Mouse (Mus musculus): ENCODE measurements around the gene Ezh1. TPM values are rescaled to one million over a fixed set of nuclear protein-coding genes. Genes with fewer than 3 reads are reported as not detected.
"Not testable (repeated sequence)": the region's sequence is repeated elsewhere in the genome, so short reads cannot be mapped to it uniquely, and the experiment has no call there.

The Ezh1 gene
- total RNA-seq, 4 experiments from 2014 or later = 39.9 to 59.3 (median 47.7) TPM

DNA sequence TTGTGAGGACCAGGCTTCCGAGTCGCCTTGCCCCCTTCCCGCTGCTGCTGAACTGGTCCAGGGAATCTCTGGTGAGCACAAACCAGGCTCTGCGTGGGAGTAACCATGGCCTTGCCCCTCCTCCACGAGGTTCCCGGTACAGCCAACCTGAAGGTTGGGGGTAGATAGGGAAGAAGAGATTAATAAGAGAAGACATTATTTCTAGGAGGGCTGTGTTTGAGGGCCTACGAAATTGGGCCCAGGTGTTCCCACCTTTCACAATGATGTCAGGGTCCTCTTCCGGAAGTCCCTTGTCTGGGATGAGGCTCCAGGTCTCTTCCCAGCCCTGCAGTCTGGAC is 58.3 kb downstream of the Ezh1 start:
- no peak for DNase-seq

DNA sequence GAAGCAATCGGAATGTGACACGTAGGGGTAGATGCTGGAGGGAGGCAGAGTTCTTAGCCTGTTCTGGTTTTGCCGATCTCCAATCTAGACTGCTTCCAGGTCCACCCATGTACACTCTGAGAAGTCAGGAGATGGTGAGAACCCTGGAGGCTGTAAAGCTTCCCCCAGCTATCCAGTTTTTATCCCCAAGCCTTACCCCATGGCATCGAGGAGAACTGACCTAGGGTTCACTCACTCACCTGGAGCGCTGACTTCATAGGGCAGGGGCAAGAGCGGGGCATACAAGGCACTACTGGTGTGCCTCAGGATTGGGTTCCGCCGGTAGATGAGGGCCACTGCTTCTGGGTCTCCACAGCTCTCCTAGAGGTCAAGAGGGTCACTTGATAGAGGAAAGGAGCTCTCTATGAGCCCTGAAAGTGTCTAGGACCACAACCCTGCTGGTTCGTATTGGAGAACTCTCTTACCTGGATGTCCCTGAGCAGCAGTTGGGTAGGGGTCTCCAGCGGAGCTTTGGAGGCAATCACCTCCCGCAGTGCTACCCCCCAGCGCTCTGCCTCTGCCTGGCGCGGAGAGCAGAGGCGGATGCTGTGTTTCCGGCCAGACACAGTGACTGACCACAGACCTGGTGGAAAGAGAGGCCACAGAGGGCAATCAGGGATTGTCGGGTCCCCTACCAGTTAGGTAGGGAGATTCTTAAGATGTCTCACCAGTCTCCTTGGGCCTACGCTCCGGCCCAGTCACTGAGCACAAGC is 58.9 kb downstream of the Ezh1 start:
- DNase-seq = no peak

DNA sequence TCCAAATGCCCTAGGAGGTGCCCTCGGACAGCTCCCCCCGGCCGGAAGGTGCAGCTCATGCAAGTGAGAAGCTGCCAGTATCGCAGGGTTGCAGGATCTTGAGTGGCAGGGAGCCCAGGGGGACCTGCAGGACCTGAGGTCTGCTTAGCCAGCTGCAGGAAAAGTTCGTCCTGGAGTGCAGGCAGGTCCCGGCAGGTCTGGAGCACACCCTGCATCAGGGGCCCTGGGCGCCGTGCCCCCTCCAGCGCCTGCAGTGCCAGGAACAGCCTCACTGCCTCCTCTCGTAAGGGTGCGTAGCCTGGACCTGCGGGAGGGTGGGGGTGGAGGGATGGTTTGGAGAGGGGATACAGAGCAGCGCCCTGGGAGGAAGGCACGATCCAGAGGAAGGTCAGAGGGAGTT is 59.9 kb downstream of the Ezh1 start:
- no peak for DNase-seq

DNA sequence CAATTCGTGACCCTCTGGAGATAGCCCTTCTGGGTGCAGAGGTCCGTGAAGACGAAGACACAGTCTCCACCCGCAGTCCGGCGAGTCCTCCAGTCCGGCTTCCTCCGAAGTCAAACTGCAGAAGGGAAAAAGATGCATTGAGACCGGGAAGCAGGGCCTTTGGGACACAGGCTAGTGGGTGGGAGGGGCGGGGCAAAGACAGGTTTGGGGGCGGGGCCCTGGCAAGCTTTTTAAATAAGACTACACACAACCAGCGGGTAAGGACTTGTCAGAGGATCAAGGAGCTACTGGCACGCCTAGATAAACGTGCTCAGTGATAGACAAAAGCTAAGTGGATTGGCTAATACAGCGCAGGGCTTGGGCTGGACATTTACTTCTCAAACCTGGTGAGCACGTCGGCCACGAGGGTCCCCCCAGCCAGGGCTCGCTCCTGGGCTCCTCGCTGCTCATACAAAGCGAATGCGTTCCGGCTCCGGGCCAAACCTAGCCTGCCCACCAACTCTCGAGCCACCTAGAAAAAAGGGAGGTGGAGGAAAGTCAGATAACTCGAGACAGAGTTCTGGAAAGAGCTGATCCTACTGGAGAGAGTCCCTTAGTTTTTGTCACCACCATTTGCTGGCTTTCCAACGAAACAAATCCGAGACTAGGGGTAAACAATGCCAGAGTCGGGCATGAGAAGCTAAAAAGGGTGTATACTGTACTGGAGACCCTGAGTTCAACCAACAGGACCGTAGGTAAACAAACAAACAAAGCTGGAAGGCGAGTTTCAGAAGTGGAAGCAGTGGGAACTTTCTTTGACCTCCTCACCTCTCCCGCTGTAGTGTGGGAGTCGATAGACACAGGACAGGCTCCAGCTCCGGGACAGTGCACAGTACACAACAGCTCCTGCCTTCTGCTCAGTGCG is 61.3 kb downstream of the Ezh1 start:
- DNase-seq = no peak

DNA sequence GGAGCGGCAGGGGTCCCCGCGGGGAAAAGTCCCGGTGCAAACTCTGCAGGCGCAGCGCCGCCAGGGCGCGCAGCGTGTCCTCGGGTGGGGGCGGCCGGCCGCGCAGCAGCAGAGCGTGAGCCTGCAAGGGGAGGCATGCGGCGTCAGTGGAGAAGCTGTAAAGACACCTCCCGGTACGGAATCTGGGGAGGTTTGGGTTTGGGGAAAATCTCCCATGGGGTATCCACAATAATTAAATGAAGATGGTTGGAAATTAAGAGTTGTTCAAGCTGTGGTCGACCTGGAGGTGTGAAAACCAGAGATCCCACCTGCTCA is 62.0 kb downstream of the Ezh1 start:
- DNase-seq = no peak

DNA sequence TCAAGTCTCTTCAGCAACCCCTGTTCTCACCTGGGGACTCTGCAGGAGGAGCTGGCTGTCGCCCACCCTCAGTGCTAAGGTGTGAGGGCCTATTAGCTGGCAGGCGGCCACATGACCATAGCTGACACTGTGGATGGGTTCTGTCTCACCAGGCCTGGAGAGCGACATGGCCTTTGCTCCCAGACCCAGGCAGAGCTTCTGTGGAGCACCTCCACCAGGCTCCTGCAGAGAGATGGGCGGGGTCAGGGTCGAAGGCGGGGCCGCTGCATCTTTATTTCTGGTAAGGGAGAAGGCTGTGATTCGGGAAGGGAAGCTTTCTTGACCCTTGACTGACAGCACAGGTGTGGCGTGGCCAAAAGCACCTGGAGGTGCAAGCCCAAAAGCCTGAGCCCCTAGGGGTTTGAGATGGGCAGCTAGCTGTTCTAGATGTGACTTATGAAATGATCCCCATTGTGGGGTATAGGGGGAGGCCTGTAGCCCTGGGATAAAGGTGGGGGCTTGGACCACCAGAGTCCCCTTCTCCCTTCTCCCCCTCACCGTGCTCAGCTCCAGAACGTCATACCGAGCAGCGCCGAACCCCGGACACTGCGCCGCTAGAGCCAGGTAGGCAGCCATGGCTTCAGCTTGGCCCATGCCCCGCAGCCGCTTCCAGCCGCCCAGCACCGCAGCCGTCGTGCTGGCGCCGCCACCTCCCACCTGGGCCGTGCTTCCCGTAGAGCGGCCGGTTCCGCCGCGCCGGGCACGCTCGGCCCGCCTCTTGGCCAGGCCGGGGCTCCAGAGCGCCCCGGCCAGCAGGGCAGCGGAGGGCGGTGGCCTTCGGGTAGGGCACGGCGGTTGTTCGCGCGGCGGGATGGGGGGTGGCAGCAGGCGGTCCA is 62.5 kb downstream of the Ezh1 start:
- no peak for DNase-seq

DNA sequence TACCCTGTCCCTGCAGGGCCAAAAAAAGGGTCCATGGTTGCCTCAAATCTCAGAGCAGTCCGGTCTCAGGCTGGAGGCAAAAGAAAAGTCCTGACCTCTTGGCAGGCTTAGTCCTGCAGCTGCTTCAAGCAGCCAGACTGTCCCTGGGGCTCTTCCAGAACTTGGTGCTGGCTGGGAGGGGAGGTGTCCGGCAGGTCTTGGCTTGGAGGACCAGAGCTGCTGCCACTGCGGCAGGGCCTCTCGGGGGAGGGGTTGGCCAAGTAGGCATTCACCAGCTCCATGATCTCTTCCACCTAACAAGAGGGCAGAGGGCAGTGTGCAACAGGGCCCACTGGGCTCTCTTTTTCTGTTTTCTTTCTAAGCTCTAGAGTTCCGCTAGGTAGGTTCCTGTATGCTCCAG is 63.5 kb downstream of the Ezh1 start:
- no peak for DNase-seq

DNA sequence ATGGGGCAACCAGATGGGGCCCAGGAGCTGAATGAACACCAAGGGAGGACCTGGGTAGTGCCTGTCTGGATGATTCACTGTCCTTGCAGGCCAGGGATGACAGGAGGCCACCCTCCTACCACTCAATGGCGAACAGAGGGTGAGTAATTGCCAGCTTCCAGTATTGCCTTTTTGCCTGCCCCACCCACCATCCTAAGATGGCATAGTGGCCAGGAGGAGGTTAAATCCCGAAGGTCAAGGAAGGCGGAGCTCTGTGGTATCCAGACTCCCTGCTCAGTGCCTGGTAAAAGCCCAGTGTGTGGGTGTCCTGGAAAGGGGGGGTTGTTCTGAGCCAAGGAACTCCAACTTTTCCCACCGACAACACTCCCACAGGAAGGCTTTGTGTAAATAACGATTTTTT is 64.0 kb downstream of the Ezh1 start:
- no peak for DNase-seq

DNA sequence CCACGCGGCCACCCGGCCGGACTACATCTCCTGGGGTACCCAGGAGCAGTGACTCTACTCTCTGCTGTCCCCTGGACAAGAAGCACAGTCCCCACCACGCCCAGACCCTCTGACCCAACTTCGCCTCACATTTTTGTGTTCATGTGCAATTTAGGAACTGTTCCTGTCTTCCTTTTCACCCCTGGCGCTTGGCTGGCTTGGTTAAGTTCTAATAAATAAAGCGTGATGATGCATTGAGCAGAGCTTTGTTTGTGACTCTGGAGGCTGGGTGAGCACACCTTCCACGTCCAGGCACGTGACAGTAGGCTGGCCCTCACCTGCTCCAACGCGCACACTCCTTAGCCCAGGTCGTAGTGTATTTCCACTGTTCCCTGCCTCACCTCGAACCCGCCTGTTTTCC is 64.7 kb downstream of the Ezh1 start:
- no peak for DNase-seq

DNA sequence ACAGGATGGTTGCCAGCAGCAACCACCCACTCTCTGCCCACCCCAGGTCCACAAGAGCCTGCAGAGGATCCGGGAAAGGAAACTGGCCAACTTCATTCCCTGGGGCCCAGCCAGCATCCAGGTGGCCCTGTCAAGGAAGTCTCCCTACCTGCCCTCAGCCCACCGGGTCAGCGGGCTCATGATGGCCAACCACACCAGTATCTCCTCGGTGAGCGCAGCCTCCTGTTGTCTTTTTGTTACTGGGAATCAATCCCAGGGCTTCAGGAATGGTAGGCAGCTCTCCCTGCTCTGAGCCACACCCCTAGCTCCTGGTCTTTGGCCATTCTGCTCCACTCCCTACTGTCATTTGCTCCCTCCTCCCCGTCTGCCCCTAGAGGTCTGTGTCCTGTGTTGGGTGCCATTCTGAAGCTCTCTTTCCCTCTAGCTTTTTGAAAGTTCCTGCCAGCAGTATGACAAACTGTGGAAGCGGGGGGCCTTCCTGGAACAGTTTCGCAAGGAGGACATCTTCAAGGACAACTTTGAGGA is 65.2 kb downstream of the Ezh1 start:
- not testable (repeated sequence) for DNase-seq

DNA sequence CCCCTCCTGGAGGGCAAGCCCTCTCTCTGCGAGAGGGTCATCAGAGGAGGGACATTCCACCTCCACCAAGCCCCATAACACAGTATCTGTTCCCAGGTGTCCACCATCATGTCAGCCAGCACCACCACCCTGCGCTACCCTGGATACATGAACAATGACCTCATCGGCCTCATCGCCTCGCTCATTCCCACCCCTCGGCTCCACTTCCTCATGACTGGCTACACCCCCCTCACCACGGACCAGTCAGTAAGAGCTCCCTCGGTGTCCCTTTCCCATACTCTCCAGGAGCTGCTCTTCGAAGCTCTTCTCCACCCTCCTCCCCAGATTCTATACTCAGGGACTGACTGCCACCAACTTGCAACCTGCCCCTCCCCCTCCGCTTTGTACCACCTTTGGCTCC is 66.1 kb downstream of the Ezh1 start:
- not testable (repeated sequence) for DNase-seq

DNA sequence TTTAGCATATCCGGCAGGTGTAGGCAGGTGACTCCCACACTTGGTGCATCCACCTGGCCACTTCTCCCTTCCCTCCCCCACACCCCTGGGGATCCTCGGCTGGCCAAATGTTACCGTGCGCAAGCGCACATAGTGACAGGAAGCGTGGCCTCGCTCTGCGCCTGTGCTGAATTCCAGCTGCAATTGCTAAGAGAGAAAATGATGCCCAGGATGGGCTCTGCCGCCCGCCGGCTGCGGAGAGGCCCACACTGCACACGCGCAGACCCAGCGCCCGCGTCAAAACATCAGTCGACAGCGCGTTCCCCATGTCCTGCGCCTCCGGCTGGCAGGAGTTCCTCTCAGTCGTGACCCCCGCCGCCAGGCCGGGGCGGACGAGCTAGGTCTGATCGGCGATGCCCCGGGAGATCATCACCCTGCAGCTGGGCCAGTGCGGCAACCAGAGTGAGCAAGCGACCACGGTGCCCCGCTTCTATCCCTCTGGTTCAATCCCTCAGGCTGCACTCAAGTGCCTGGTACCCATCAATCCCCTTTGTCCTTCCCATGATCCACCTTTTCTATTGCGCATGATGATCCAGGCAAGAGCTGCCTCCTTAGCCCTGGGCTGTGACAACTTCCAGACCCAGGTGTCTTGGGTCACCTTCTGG is 70.4 kb downstream of the Ezh1 start, which contains the start of gene Tubg2:
Gene Tubg2, plus strand, starts transcription at position 180 of the 644 bp plus-strand sequence.
- peak; percentile 47 for DNase-seq

DNA sequence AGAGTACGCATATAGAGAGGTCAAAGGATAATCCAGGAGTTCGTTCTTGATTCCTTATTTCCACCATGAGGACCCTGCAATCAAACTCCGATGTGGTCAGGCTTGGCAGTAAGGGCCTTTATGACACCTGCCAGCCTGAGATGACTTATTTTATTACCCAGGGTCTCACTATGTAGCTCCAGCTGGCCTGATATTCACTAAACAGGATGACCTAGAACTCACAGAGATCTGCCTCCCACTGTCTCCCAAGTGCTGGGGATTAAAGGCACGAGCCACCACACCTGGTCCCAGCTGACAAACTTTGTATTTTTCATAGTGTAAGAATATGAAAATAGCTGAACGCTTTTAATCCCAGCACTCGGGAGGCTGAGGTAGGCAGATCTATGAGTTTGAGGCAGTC is 71.1 kb downstream of the Ezh1 start:
- no peak for DNase-seq

DNA sequence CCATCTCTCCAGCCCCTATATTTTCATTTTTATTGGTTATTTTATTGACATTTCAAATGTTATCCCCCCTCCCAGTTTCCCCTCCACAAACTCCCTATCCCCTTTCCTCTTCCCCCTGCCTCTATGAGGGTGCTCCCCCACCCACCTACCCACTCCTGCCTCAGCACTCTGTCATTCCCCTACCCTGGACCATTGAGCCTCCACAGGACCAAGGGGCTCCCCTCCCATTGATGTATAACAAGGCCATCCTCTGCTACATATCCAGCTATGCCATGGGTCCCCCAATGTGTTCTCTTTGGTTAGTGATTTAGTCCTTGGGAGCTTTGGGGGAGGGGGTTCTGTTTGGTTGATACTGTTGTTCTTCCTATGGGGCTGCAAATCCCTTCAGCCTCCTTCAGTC is 71.6 kb downstream of the Ezh1 start:
- DNase-seq = no peak

DNA sequence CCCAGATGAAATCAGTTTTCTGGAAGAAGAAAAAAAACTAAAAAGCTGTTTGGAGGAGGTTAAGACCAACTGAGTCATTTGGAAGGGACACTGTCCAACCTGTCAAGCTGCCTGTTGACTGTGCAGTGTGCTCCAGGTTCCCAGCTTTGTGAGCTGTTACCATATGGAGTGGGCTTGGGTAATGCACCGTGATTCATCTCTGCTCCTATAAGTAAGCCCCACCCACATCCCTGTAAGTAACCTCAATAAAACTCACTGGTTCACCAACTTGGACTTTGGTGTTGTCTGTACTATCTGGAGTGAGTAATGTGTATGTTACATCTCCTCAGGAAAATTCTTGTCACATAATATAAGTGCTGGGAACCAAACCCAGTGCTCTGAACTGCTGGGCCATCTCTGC is 73.4 kb downstream of the Ezh1 start:
- DNase-seq = no peak

DNA sequence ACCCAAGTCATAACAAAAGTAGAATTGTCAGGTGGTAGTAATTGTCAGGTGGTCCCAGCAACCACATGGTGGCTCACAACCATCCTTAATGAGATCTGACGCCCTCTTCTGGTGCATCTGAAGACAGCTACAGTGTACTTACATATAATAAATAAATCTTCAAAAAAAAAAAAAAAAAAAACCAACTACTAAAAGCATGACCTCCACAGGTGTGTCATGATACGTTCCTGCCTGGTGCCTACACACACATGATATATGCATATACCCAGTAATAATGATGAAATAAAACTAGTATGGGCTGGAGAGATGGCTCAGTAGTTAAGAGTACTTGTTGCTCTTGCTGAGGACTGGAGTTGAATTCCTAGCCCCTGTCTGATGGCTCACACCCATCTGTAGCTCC is 75.2 kb downstream of the Ezh1 start:
- DNase-seq = no peak

DNA sequence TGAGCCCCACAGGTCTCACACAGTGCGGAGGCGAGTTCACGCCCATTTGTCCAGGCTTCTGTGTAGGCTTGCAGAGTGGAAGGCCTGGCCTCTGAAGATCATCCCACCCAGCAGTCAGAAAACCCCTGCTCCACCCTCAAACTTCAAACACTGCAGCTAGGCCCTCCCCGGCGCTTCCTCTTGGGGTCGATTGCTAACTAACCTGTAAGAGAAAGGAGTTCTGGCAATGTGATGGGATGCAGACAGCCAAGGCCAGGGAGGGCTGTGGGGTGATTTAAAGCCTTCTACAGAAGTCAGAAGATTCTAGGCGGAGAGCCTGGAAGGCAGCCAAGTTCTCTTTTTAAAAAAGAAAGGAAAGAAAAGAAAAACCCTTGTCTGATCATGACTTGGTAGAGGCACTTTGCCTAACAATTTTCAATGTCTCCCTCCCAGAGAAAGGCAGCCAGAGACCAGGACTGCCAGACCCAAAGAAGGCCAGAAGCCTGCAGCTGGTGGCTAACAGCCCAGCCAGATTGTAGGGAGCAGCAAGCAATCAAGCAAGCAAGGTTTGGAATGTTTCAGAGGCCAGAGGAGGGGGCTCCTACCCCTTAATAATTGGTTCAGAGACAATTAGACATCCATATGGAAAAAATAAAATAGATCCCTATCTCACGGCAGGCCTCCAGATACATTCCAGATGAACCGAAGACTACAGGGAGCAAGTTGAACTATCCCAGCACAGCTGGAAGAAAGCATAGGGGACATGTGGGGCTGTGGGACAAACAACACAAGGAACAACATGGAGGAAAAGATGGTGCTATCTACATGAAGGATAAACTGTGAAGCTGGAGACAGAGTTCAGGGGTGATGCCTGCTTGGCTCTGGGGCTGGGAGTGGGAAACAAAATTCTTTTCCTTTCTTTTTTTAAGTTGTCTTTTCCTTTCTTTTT is 76.8 kb downstream of the Ezh1 start:
- DNase-seq = no peak

DNA sequence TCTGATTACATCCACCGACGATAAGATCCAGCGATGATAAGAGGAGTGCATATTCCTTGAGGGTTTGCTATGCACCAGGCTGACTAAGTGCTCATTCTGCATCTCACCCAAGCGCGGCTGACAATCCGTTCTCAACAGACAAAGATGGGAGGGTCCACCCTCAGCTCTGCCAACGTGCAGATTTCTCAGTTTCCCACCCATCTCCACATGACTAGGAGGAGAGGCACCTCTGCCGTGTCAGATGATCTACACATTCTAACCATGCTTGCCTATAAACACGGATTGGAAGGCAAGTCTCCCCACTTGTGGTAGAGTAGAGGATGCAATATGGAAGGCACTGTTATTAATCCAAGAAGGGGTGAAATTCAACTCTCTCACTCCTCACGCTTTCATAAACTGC is 77.5 kb downstream of the Ezh1 start:
- no peak for DNase-seq

DNA sequence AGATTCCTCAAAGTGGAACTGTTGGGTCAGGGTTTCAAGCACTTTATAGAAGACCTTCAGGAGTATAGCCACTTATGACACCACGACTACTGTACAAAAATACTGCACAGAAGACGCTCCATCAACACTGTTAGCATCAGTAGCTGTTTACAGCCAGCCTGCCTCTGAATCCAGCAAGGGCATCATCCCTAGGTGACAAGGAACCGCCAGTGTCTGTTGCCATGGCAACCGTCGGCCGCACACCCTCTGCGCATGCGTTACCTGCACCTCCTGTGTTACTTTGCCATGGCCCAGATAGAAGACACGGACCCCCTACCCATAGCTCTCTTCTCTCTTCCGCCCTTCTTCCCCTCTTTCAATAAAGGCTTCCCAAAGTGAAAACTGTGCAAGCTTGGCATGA is 79.9 kb downstream of the Ezh1 start:
- DNase-seq = no peak

DNA sequence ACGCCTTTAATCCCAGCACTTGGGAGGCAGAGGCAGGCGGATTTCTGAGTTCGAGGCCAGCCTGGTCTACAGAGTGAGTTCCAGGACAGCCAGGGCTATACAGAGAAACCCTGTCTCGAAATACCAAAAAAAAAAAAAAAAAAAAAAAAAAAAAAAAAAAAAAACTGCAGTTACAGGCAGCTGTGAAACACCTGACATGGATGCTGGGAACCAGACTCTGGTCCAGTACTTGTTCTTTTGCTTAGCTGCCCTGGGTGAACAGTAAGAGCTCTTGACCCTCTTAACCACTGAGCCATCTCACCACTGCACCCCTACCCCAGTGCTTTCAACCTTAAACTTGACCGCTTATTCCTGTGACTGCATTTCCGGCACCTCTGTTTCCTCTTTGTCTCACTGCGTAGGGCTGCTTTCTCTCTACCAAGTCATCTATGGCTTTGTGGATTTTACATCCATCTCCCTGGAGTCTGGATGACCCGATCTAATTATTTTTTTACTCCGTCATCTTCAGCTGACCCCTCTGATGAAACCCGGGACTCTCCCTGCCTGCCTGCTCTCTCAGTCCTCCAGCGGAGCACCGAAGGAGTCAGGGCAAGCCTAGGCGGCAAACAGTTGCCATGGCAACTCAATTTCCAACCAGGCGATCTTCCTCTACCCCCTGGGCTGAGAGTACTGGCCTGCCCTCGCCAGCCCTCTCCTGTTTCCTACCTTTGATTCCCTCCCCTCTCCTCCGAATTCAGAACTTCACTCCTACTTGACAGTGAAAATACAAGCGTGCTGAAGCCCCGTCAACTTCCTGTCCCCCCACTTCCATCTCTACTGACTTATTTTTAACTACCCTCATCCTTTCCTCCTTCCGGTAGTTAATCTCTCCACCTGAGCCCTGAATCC is 82.7 kb downstream of the Ezh1 start:
- no peak for DNase-seq
